Mouse (Mus musculus) stomach, postnatal 0 days (tissue): ENCODE measurements around the gene Pus7.

Source experiments
- CTCF ChIP-seq: IDR thresholded peaks from 2 replicates; pipeline ENCODE4 v1.5.1; 2016; ENCODE audit warnings: antibody characterized with exemption, low read depth, mild to moderate bottlenecking, moderate library complexity
- EP300 ChIP-seq: optimal IDR thresholded peaks from 2 replicates; pipeline ENCODE3; 2016; ENCODE audit warnings: antibody characterized with exemption

DNA sequence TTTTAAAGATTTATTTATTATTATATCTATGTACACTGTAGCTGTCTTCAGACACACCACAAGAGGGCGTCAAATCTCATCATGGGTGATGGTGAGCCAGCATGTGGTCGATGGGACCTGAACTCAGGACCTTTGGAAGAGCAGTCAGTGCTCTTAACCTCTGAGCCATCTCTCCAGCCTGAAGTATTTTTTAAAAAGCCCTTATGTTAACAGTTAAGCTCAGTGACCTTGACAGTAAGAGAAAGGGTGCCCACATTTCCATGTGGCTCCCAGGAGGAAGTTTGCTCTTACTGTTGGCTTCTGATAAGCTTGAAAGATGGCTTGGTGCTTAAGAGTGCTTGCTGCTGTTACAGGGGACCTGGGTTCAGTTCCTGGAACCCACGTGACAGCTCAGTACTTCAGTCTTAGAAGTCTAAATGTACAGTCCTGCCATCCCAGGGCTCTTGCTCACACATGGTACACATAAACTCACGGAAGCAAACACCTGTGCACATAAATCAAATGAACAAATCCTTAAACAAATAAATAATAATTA lies 5.6 kb upstream of the Pus7 start:
- TF ChIP-seq CTCF = peak; percentile 31; the same call in 1 of the 2 replicates
- no peak for TF ChIP-seq EP300
